Mouse (Mus musculus) ES-E14 (cell line): Measurements from ENCODE around the gene Sh3pxd2b. TPM values are rescaled to one million over a fixed set of nuclear protein-coding genes. Genes with fewer than 3 reads are reported as not detected.
"Not testable (repeated sequence)": the region's sequence is repeated elsewhere in the genome, so short reads cannot be mapped to it uniquely, and the experiment has no call there.

Experiments
- DNase-seq: peaks from one replicate; pipeline ENCODE4 v3.0.0-alpha.2; 2013; ENCODE audit warnings: low read depth, low spot score
- H3K27ac ChIP-seq: 2 replicates; pipeline ENCODE4 v1.5.1; 2012; ENCODE audit warnings: low read depth, mild to moderate bottlenecking, low read length, moderate library complexity, mixed read lengths; ENCODE audit not compliant: poor library complexity, insufficient read depth, severe bottlenecking
- H3K36me3 ChIP-seq: 2 replicates; pipeline ENCODE4 v1.6.1; 2012; ENCODE audit warnings: mild to moderate bottlenecking, low read length, moderate library complexity, mixed read lengths; ENCODE audit not compliant: control insufficient read depth, poor library complexity, insufficient read depth, severe bottlenecking
- H3K4me1 ChIP-seq, 2 experiments: fragments of 150-350 bp in 1 of 2; sonication (generic) in 1 of 2; 2 replicates each; pipeline ENCODE4 v1.6.1; 2012; ENCODE audit warnings: low read length in 2 of 2, mild to moderate bottlenecking in 1 of 2, mixed read lengths in 1 of 2; ENCODE audit not compliant: control insufficient read depth in 2 of 2, insufficient read depth in 2 of 2, poor library complexity in 1 of 2
- H3K4me3 ChIP-seq, 2 experiments: fragments of 150-350 bp in 1 of 2; sonication (generic) in 1 of 2; 2 replicates each; pipeline ENCODE4 v1.5.1; 2012; ENCODE audit warnings: low read length in 2 of 2, low read depth in 1 of 2, mild to moderate bottlenecking in 1 of 2, mixed read lengths in 1 of 2; ENCODE audit not compliant: insufficient read depth in 1 of 2, poor library complexity in 1 of 2, severe bottlenecking in 1 of 2
- H3K9ac ChIP-seq: 2 replicates; pipeline ENCODE4 v1.6.1; 2012; ENCODE audit warnings: low read depth, mild to moderate bottlenecking, low read length, mixed read lengths; ENCODE audit not compliant: poor library complexity, insufficient read depth, severe bottlenecking
- H3K9me3 ChIP-seq: fragments of 150-350 bp; sonication (generic); 2 replicates; pipeline ENCODE4 v1.6.1; 2012; ENCODE audit warnings: low read depth, mild to moderate bottlenecking, low read length; ENCODE audit not compliant: control insufficient read depth, insufficient read depth
- CHD2 ChIP-seq: IDR thresholded peaks from 2 replicates; pipeline ENCODE4 v1.6.1; 2014; ENCODE audit warnings: mild to moderate bottlenecking, low read depth, low read length, inconsistent platforms
- HCFC1 ChIP-seq: IDR thresholded peaks from 2 replicates; pipeline ENCODE4 v1.6.1; 2012; ENCODE audit warnings: low read length, inconsistent platforms, borderline replicate concordance; ENCODE audit not compliant: insufficient read depth
- MAFK ChIP-seq: IDR thresholded peaks from 2 replicates; pipeline ENCODE4 v1.6.1; 2014; ENCODE audit warnings: mild to moderate bottlenecking, low read depth, low read length, inconsistent platforms; ENCODE audit not compliant: insufficient read depth
- ZC3H11A ChIP-seq: IDR thresholded peaks from 2 replicates; pipeline ENCODE4 v1.6.1; 2012; ENCODE audit warnings: low read depth, mild to moderate bottlenecking, inconsistent platforms, low read length, borderline replicate concordance
- ZNF384 ChIP-seq: IDR thresholded peaks from 2 replicates; pipeline ENCODE4 v1.6.1; 2012; ENCODE audit warnings: low read depth, low read length, inconsistent platforms
- in situ Hi-C, 2 experiments: fragments of 600-800 bp; cut with MboI; formaldehyde crosslinking; loops; one replicate each; pipeline ENCODE4 v1.15.1; 2025; ENCODE audit warnings: low sequenced_read_pairs in 2 of 2, inconsistent platforms in 1 of 2; ENCODE audit not compliant: unreplicated experiment in 2 of 2
- total RNA-seq: library from RNA; depleted of rRNA; stranded (reverse); fragments of 300-350 nt; gene quantifications from 2 replicates; pipeline ENCODE4 v1.2.3, GENCODE M21; 2012; rRNA removed

Sh3pxd2b gene
- total RNA-seq: 3.2 and 6.8 TPM in 2 replicates

DNA sequence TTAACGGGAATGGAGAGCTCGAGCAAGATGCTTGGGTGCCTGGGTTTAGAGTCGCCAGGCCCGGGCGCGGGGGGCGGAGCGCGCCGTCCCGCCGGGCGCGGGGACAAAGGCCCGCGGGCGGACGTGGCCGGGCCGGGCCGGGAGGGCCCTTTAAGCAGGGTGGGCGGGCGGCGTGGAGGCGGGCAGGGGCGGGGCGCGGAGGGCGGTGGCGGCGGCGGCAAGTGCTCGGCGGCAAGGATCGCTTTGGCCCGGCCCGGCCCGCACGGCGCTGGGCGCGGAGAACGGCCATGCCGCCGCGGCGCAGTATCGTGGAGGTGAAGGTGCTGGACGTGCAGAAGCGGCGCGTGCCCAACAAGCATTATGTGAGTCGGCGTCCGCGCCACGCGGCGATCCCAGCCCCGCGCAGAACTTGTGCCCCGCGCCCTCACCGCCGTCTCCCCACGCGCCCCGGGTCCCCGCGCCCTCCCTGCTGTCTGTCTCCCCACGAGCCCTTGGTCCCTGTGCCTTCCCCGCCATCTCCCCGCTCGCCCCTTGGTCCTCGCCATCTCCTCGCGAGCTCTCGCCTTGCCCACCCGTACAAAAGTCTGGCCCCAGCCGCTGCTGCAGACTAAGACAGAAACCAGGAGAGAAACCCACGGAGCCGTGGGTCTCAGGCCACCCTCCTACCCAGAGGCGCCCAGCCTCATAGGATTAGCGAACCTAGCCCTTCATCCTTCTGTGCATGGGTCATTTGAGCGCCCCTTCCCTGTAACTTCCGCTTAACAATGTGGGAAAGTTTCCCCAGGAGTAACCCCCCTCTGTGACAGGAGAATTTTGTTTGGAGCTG lies at the start of gene Sh3pxd2b:
Gene Sh3pxd2b (plus strand): TSS at position 214 of the 826 bp plus-strand sequence.
- DNase-seq: no peak
- in situ Hi-C loops: no loop called here
- no peaks in the 10 kb centered on the region for H3K9me3 ChIP-seq

GRCm38 (mm10) chr11:32297866-32298531 lies 49.6 kb upstream of the Sh3pxd2b start:
- no peaks in the 10 kb centered on the region for H3K36me3 ChIP-seq
- H3K9ac ChIP-seq: no peak overlapping the region
- H3K4me3 ChIP-seq: no peak overlapping the region
- no peak overlapping the region for H3K27ac ChIP-seq
- TF ChIP-seq ZC3H11A (no peak), MAFK (no peak), HCFC1 (no peak), ZNF384 (no peak), CHD2 (no peak)
- H3K4me1 ChIP-seq: no peaks in the 10 kb centered on the region
- in situ Hi-C loops: no loop called here
- DNase-seq: no peak
- H3K9me3 ChIP-seq: no peaks in the 10 kb centered on the region

More for the DNA sequence above, at the start of gene Sh3pxd2b:
- Histone ChIP-seq H3K4me1 (peaks cover 0 to 12% of the 10 kb centered on the region in 2 experiments; a peak in 2 of 4 replicates), H3K27ac (no peak within 1 kb of the TSS), H3K9ac (peak within 1 kb of the TSS; percentile 87), H3K4me3 (peak within 1 kb of the TSS; percentile 80 to 99), H3K36me3 (no peaks in the 10 kb centered on the region)
- no peak for TF ChIP-seq HCFC1
- no peak for TF ChIP-seq MAFK
- TF ChIP-seq ZNF384: no peak
- no peak for TF ChIP-seq CHD2
- TF ChIP-seq ZC3H11A: no peak

GRCm38 (mm10) chr11:32298532-32298918 lies 49.1 kb upstream of the Sh3pxd2b start:
- H3K27ac ChIP-seq: no peak overlapping the region
- no peak overlapping the region for H3K9ac ChIP-seq
- H3K4me3 ChIP-seq: no peak overlapping the region
- no peak for TF ChIP-seq ZNF384
- no peak for TF ChIP-seq ZC3H11A
- no peak for TF ChIP-seq MAFK
- TF ChIP-seq CHD2: no peak
- TF ChIP-seq HCFC1: no peak
- no peaks in the 10 kb centered on the region for H3K9me3 ChIP-seq
- no peak for DNase-seq
- H3K4me1 ChIP-seq: no peaks in the 10 kb centered on the region
- in situ Hi-C loops: no loop called here
- H3K36me3 ChIP-seq: no peaks in the 10 kb centered on the region

- H3K9me3 ChIP-seq, DNase-seq, in situ Hi-C loops, H3K36me3 ChIP-seq, H3K27ac ChIP-seq, H3K4me1 ChIP-seq: not testable (repeated sequence)
- Histone ChIP-seq H3K4me3 (peak within 1 kb of the TSS; percentile 22 to 49; a peak in 3 of 4 replicates), H3K9ac (0 out of 2 replicates have a peak within 1 kb of the TSS, but pooled peaks have one; percentile 6)
These were observed 47.8 kb upstream of the Sh3pxd2b start, which contains the start of gene Hbq1a for GRCm38 (mm10) chr11:32299865-32300264. Gene Hbq1a (plus strand): TSS chr11:32300069.
